Mouse (Mus musculus) left cerebral cortex, adult 2 months (tissue): ENCODE measurements around the gene Mapk8ip1. TPM values are rescaled to one million over a fixed set of nuclear protein-coding genes. Genes with fewer than 3 reads are reported as not detected.

ENCODE experiments used
- DNase-seq, 2 experiments: peaks; one replicate each; pipeline ENCODE4 v3.0.0; 2021 to 2022; ENCODE audit warnings: low spot score in 2 of 2, mixed read lengths in 1 of 2; ENCODE audit errors: extremely low spot score in 1 of 2
- H3K27ac ChIP-seq: fragments of 200-600 bp; 2 replicates; pipeline ENCODE4 v1.8.1; 2022
- H3K4me3 ChIP-seq: fragments of 200-600 bp; 2 replicates; pipeline ENCODE4 v1.8.1; 2022
- CTCF ChIP-seq: fragments of 200-600 bp; IDR thresholded peaks from 2 replicates; pipeline ENCODE4 v1.8.1; 2022; ENCODE audit warnings: antibody characterized with exemption, mild to moderate bottlenecking, moderate library complexity
- intact Hi-C: fragments of 180-260 bp; cut with DNase I; formaldehyde crosslinking; loops from one replicate; pipeline ENCODE4 v1.15.1; 2025
- total RNA-seq, 2 experiments: library from RNA; stranded (reverse); gene quantifications; 2 replicates each; pipeline ENCODE4 v1.2.3; 2021

Gene Mapk8ip1
- total RNA-seq, 2 experiments from 2014 or later, result 340 to 364 TPM

GRCm38 (mm10) chr2:92434375-92434745 lies 33.3 kb upstream of the Mapk8ip1 start:
- TF ChIP-seq CTCF, result no peak
- DNase-seq, result no peak
- Histone ChIP-seq H3K27ac (peak overlapping the region; percentile 96), H3K4me3 (peak overlapping the region; percentile 97)
- intact Hi-C loops, result loop anchor here (1.0 to 5.0 kb wide), 3 partner anchors 59 to 372 kb away; no protein-coding TSS in a partner anchor

GRCm38 (mm10) chr2:92433578-92434374 lies 32.7 kb upstream of the Mapk8ip1 start, which contains the start of gene Cry2:
Gene Cry2, minus strand, starts transcription at chr2:92434043.
- intact Hi-C loops, result loop anchor here (1.0 to 5.0 kb wide), 3 partner anchors 58 to 371 kb away; no protein-coding TSS in a partner anchor
- TF ChIP-seq CTCF, result no peak; the same call in 1 of the 2 replicates
- Histone ChIP-seq H3K4me3 (peak within 1 kb of the TSS; percentile 97), H3K27ac (peak within 1 kb of the TSS; percentile 96)
- DNase-seq, result peak; percentile 98 to 99

GRCm38 (mm10) chr2:92432299-92433295 lies 31.5 kb upstream of the Mapk8ip1 start:
- intact Hi-C loops, result loop anchor here (1.0 to 5.0 kb wide), 3 partner anchors 43 to 370 kb away; no protein-coding TSS in a partner anchor
- DNase-seq, result no peak
- H3K4me3 ChIP-seq, result peak overlapping the region; percentile 97
- peak overlapping the region; percentile 91 for H3K27ac ChIP-seq
- TF ChIP-seq CTCF, result no peak

- TF ChIP-seq CTCF, result no peak
- no peak for DNase-seq
- H3K27ac ChIP-seq, result peak overlapping the region; percentile 91
- peak overlapping the region; percentile 97 for H3K4me3 ChIP-seq
- intact Hi-C loops, result loop anchor here (1.0 to 5.0 kb wide), 3 partner anchors 42 to 369 kb away; no protein-coding TSS in a partner anchor
Observed at GRCm38 (mm10) chr2:92431611-92432179, 30.6 kb upstream of the Mapk8ip1 start.

GRCm38 (mm10) chr2:92430723-92431541 lies 29.9 kb upstream of the Mapk8ip1 start:
- no peak for TF ChIP-seq CTCF
- H3K4me3 ChIP-seq, result peak overlapping the region; percentile 97
- intact Hi-C loops, result loop anchor here (5.0 kb wide), 2 partner anchors 249 to 369 kb away; no protein-coding TSS in a partner anchor
- peak; percentile 50 to 56 for DNase-seq
- H3K27ac ChIP-seq, result peak overlapping the region; percentile 91

- Histone ChIP-seq H3K27ac (peak overlapping the region; percentile 83), H3K4me3 (peak overlapping the region; percentile 35)
- DNase-seq, result no peak
- intact Hi-C loops, result loop anchor here (5.0 kb wide), 2 partner anchors 248 to 368 kb away; no protein-coding TSS in a partner anchor
- no peak for TF ChIP-seq CTCF
Observed at GRCm38 (mm10) chr2:92430089-92430488, 29.0 kb upstream of the Mapk8ip1 start.

- peak overlapping the region; percentile 83 for H3K27ac ChIP-seq
- DNase-seq, result peak; percentile 78 to 82
- no peak overlapping the region for H3K4me3 ChIP-seq
- intact Hi-C loops, result no loop called here
- TF ChIP-seq CTCF, result no peak; the same call in 1 of the 2 replicates
Observed at GRCm38 (mm10) chr2:92427882-92428281, 26.8 kb upstream of the Mapk8ip1 start.

- TF ChIP-seq CTCF, result no peak
Observed at GRCm38 (mm10) chr2:92426426-92426825, 25.4 kb upstream of the Mapk8ip1 start.

GRCm38 (mm10) chr2:92425366-92425765 lies 24.3 kb upstream of the Mapk8ip1 start:
- no peak overlapping the region for H3K4me3 ChIP-seq
- H3K27ac ChIP-seq, result peak overlapping the region; percentile 82
- TF ChIP-seq CTCF, result no peak
- DNase-seq, result no peak
- intact Hi-C loops, result no loop called here

More at GRCm38 (mm10) chr2:92426426-92426825, 25.4 kb upstream of the Mapk8ip1 start:
- Histone ChIP-seq H3K4me3 (no peak overlapping the region), H3K27ac (peak overlapping the region; percentile 82)
- DNase-seq, result no peak
- intact Hi-C loops, result no loop called here
